Mouse (Mus musculus) kidney, adult 2 months (tissue): ENCODE measurements around the gene B3gnt2.

Experiments used
- CTCF ChIP-seq: fragments of 200-500 bp; conservative IDR thresholded peaks from 2 replicates; pipeline ENCODE4 v1.5.1; 2011; ENCODE audit warnings: low read depth, mild to moderate bottlenecking, control low read depth, low read length, moderate library complexity, mixed read lengths; ENCODE audit not compliant: insufficient read depth, insufficient read length
- POLR2A ChIP-seq: fragments of 200-500 bp; IDR thresholded peaks from one replicate; pipeline ENCODE4 v1.6.1; 2011; ENCODE audit warnings: low read depth, low read length, control low read depth

DNA sequence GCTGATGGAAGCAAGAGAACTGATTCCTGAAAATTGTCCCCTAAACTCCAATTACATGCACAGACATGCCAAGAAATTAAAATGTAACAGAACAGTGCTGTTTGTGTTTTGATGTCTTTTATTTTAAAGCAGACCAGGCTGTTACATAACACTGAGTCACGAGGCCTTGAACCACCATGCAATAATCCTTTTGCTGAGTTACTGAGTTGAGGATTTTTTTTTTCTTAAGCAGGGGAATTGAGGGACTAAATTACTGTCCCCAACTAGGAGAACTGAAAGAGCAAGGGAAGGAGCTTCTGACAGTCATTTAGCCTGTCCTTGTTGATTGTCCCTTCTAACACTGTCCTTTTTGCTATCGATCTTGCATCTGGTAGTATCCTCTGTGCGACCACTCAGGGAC lies 76.3 kb downstream of the B3gnt2 start:
- TF ChIP-seq POLR2A (no peak), CTCF (no peak)
